Mouse (Mus musculus) left cerebral cortex, adult 6 months (tissue): ENCODE measurements around the gene Naaladl1. TPM values are rescaled to one million over a fixed set of nuclear protein-coding genes. Genes with fewer than 3 reads are reported as not detected.

Source experiments
- long read RNA-seq, 2 experiments: library from polyadenylated mRNA; unstranded; transcript quantifications; one replicate each; pipeline ENCODE4 v2.0.0; 2019 to 2020
- polyA plus RNA-seq: library from polyadenylated mRNA; unstranded; fragments of <200 nt; fragmentation: Nextera tagmentation; gene quantifications from 2 replicates; pipeline ENCODE4 v1.2.3, GENCODE M21; 2021

Gene Naaladl1
- polyA plus RNA-seq: 0.07 and 0.18 TPM in 2 replicates
- long read RNA-seq, experiment 1: 0 reads
- long read RNA-seq, experiment 2: 0 reads

DNA sequence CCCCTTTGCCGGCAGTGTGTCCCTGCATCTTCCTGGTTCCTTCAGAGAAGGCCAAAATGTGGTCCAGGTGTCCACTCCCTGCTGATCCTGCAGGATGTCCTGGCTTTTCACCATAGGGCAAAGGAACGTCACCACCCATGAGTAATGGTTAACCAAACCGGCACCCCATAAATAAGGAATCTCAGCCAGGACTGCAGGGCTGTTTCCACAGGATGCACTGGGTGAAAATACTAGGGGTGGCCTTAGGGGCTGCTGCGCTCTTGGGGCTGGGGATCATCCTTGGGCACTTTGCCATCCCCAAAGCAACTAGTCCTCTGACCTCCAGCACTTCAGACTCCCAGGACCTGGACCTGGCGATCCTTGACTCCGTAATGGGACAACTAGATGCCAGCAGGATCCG lies at the start of gene Naaladl1:
TSS of gene Naaladl1 (plus strand) at position 197 of the 400 bp plus-strand sequence.

GRCm38 (mm10) chr19:6057313-6058096 lies 48.1 kb upstream of the Naaladl1 start, which contains the start of the genes Mrpl49 and Fau:
TSS of gene Mrpl49 (minus strand) at chr19:6057785.
TSS of gene Fau (plus strand) at chr19:6057844.

DNA sequence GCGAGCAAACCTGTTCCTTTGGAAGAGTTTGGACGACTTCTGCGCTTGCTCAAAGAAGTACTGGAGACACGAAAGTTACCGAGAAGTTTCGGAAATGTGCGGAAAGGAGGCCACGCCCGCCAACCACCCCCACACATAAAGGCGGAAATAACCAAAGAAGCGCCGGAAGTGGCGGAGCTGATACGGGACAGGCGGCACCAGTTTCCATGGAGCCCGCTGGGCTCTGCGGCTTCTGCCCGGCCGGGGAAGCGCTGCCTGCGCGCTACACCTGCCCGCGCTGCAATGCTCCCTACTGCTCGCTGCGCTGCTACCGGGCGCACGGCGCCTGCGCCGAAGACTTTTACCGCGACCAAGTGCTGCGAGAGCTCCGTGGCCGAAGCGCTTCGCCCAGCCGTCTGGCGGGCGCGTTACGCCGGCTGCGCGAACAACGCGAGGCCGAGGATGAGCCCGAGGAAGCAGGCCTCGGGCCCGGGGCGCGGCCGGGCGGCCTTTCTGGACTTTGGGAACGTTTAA lies 44.5 kb upstream of the Naaladl1 start, which contains the start of gene Znhit2:
TSS of gene Znhit2 (plus strand) at position 172 of the 513 bp plus-strand sequence.

DNA sequence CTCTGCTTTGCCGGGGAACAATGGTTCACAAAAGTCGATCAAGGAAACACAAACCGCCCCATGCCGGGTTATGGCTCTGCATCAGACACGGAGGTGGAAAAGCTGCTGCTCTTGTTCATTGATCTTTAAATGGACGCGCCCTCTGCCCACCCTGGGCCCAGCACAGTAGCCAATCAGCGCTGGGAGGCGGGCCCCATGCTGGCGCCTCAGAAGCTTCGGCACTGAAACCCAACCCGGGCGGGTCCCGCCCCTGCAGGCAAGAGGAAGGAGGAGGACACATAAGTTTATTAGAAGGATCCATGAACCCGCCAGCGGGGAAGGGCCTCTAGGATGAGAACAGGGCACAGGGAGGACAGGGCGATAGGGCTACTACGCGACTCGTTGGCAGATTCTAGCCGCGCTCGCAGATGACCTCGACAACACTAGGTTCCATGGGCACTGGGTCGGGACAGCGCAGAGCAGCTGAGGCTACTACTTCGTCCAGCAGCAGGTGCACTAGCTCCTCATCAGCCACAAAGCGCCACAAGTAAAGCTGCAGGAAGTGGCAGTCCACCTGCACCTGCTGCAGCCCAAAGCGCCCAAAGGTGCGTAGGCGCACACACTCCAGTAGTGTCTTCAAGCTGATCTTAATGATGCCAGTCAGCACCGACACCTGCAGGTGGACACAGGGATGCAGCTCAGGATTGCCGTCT lies 37.7 kb upstream of the Naaladl1 start, which contains the start of gene Tm7sf2:
TSS of gene Tm7sf2 (minus strand) at position 650 of the 692 bp plus-strand sequence.

DNA sequence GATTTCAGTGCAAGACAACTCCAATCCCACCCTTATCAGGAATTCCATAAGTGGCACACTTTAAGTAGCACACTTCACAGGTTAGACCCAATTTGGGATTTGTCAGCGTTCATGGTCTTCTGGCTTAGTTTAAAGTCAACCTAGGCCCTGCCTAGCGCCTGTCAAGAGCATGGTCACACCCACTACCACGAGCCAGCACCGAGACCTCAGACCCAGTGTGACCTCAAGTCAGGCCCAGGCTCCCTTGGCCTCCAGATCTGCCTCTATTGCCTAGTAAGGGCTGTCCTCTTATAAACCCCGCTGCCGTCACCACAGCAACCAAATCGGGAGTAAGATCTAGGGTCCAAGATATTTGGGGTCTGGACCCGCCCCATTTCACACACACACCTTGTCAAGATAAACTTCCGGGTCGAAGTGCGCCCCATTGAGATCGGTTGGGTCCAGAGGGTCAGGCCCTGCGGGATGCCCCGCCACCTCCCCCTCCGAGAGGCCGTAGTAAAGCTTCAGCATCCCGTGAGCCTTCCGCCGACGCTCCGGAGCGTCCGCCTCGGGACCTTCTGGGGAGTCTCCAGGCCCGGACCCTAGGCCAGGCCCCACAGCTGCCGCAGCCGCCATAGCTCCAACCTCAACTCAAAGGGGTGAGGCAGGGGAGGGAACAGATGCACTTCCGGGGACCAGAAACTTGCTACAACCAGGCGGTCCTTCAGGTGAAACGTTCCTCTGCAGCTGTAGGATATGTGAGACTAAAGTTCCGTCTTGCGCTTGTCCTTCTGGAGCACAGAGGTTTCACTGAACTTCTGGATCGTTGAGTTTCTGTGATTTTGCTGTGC lies 28.8 kb upstream of the Naaladl1 start, which contains the start of gene Vps51:
TSS of gene Vps51 (minus strand) at position 668 of the 830 bp plus-strand sequence.

GRCm38 (mm10) chr19:6079983-6080480 lies 25.6 kb upstream of the Naaladl1 start, which contains the start of gene Tmem262:
TSS of gene Tmem262 (plus strand) at chr19:6080033.

DNA sequence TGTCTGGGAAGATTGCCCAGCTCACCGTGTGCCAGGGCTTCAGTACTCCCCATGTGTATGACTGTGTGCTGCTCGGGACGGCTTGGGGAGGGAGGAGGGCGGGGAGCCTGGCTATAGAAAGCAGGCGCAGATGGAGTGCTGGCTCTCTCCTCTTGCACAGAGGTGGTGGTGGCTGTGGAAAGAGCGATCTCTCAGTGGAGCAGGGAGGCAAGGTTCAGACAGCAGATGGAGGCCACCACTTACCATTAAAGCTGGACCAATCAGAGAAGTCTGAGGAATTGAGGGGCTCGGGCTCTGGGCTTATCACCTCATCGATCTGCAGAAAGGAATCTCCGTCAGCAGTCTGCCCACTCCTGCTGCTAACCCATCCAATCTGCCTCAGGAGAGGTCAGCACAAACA lies 23.4 kb upstream of the Naaladl1 start, which contains the start of gene Gm28374:
TSS of gene Gm28374 (minus strand) at position 101 of the 400 bp plus-strand sequence.

GRCm38 (mm10) chr19:6084478-6085248 lies 20.9 kb upstream of the Naaladl1 start, which contains the start of the genes Zfpl1 and Cdca5:
TSS of gene Zfpl1 (minus strand) at chr19:6084956.
TSS of gene Cdca5 (plus strand) at chr19:6084983.

GRCm38 (mm10) chr19:6094119-6094518 lies 11.5 kb upstream of the Naaladl1 start, which contains the start of gene AC131692.1:
TSS of gene AC131692.1 (plus strand) at chr19:6094419.

GRCm38 (mm10) chr19:6117986-6118676 lies 12.5 kb downstream of the Naaladl1 start, which contains the start of gene Sac3d1:
TSS of gene Sac3d1 (minus strand) at chr19:6118650.

GRCm38 (mm10) chr19:6127760-6128341 lies 22.3 kb downstream of the Naaladl1 start, which contains the start of gene Snx15:
TSS of gene Snx15 (minus strand) at chr19:6128304.

GRCm38 (mm10) chr19:6140678-6141393 lies 35.3 kb downstream of the Naaladl1 start, which contains the start of gene Batf2:
TSS of gene Batf2 (plus strand) at chr19:6140983.

GRCm38 (mm10) chr19:6141394-6141749 lies 35.8 kb downstream of the Naaladl1 start, which contains the start of gene Arl2:
TSS of gene Arl2 (minus strand) at chr19:6141548.

Other genes with a start within 250 kb of the Naaladl1 start
- 12.0 and 15.6 TPM in 2 replicates for gene Frmd8, start 230.5 kb upstream of the Naaladl1 start, polyA plus RNA-seq
- gene Slc25a45, start 228.0 kb upstream of the Naaladl1 start, polyA plus RNA-seq: 1.4 and 1.8 TPM in 2 replicates
- 1.1 and 1.3 TPM in 2 replicates for gene Tigd3, start 211.6 kb upstream of the Naaladl1 start, polyA plus RNA-seq
- 31.6 and 39.7 TPM in 2 replicates for gene Dpf2, start 192.8 kb upstream of the Naaladl1 start, polyA plus RNA-seq
- 10.3 and 11.5 TPM in 2 replicates for gene Cdc42ep2, start 181.0 kb upstream of the Naaladl1 start, polyA plus RNA-seq
- gene Pola2, start 141.6 kb upstream of the Naaladl1 start, polyA plus RNA-seq: 1.9 and 3.1 TPM in 2 replicates
- not detected in 2 replicates for gene Slc22a20, start 119.6 kb upstream of the Naaladl1 start, polyA plus RNA-seq
- gene Capn1, start 89.9 kb upstream of the Naaladl1 start, polyA plus RNA-seq: 1.5 and 7.2 TPM in 2 replicates
- 28.4 and 36.3 TPM in 2 replicates for gene Syvn1, start 59.2 kb upstream of the Naaladl1 start, polyA plus RNA-seq
- 48.7 and 64.5 TPM in 2 replicates for gene Mrpl49, start 48.0 kb upstream of the Naaladl1 start, polyA plus RNA-seq
- gene Fau, start 47.9 kb upstream of the Naaladl1 start, polyA plus RNA-seq: 3,354 and 3,515 TPM in 2 replicates
- 65.8 and 70.2 TPM in 2 replicates for gene Znhit2, start 44.6 kb upstream of the Naaladl1 start, polyA plus RNA-seq
- 19.1 and 28.0 TPM in 2 replicates for gene Tm7sf2, start 37.4 kb upstream of the Naaladl1 start, polyA plus RNA-seq
- 66.0 and 72.3 TPM in 2 replicates for gene Vps51, start 28.6 kb upstream of the Naaladl1 start, polyA plus RNA-seq
- gene Tmem262, start 25.7 kb upstream of the Naaladl1 start, polyA plus RNA-seq: not detected in 2 replicates
- 0.30 and 0.31 TPM in 2 replicates for gene Gm28374, start 23.5 kb upstream of the Naaladl1 start, polyA plus RNA-seq
- gene Zfpl1, start 20.8 kb upstream of the Naaladl1 start, polyA plus RNA-seq: 55.1 and 67.5 TPM in 2 replicates
- 0.08 and 0.12 TPM in 2 replicates for gene Cdca5, start 20.8 kb upstream of the Naaladl1 start, polyA plus RNA-seq
- gene AC131692.1, start 11.4 kb upstream of the Naaladl1 start, polyA plus RNA-seq: not detected in 2 replicates
- gene Sac3d1, start 12.9 kb downstream of the Naaladl1 start, polyA plus RNA-seq: 48.7 and 63.2 TPM in 2 replicates
- 63.9 and 70.7 TPM in 2 replicates for gene Snx15, start 22.5 kb downstream of the Naaladl1 start, polyA plus RNA-seq
- 0.19 TPM in 1 of 2 replicates, not detected in the other for gene Batf2, start 35.2 kb downstream of the Naaladl1 start, polyA plus RNA-seq
- 175 and 184 TPM in 2 replicates for gene Arl2, start 35.8 kb downstream of the Naaladl1 start, polyA plus RNA-seq
- not detected in 2 replicates for gene Majin, start 78.6 kb downstream of the Naaladl1 start, polyA plus RNA-seq
- not detected in 2 replicates for gene Gpha2, start 120.6 kb downstream of the Naaladl1 start, polyA plus RNA-seq
- 32.1 and 73.3 TPM in 2 replicates for gene Ppp2r5b, start 130.1 kb downstream of the Naaladl1 start, polyA plus RNA-seq
- gene Atg2a, start 135.9 kb downstream of the Naaladl1 start, polyA plus RNA-seq: 6.0 and 7.8 TPM in 2 replicates
- gene Ehd1, start 170.9 kb downstream of the Naaladl1 start, polyA plus RNA-seq: 17.3 and 24.9 TPM in 2 replicates
- gene Cdc42bpg, start 200.7 kb downstream of the Naaladl1 start, polyA plus RNA-seq: 0.04 and 0.33 TPM in 2 replicates
- 26.7 and 28.0 TPM in 2 replicates for gene Men1, start 229.2 kb downstream of the Naaladl1 start, polyA plus RNA-seq
- gene Map4k2, start 235.4 kb downstream of the Naaladl1 start, polyA plus RNA-seq: 32.7 and 67.3 TPM in 2 replicates